In the genomic region with DNA sequence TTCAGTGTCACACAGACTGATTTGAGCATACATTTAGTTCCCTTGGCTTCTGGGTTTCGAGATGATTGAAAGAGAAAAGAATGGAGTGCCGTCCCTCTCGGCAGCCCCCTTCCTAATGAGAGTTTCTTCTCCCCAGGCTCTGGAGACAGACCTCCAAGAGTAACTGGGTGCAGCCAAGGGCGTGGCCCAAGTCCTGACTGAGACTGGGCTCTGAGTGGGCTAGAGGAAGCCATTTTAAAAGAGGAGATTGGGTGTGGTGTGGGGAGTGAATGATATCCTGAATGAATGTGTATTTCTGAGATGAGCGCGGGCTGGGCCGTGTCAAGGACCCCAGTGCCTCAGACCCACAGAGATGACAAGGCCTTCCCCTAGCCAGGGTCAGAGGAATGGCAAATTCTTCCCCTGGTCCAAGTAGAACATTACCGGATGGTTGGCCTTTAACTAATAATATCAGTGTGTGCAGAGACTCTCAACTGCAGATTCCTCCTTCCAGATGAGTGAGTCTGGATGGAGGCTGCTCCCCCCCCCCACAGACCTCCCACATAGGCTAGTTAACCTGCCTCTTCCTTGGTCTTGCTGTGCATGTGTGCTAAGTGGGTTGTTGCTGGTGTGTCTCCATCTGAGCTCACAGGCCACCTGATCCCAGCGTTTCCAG, we compare ENCODE assay signal across 13 mouse cellular contexts. TPM values are rescaled to one million over a fixed set of nuclear protein-coding genes. Genes with fewer than 3 reads are reported as not detected.
DNase-seq lines count a peak whose midpoint lies in the region; ATAC-seq and TF ChIP-seq lines count a peak whose summit lies in the region.
"Had no signal": no experiment of that assay in that cellular context is flagged by ENCODE, and none has a peak within 500 bp of the region (broad histone marks: within the 10 kb centered on the region; RNA-seq: fewer than 3 reads in every experiment).

No protein-coding gene starts in this region.

- H3K9me3 ChIP-seq in forebrain, embryonic 15.5 days = no peaks in the 10 kb centered on the region
- no peaks in the 10 kb centered on the region for H3K9me3 ChIP-seq in forebrain, embryonic 10.5 days
- H3K9me3 ChIP-seq in kidney, postnatal 0 days (replicated peaks; ENCODE audit: low read length) = no peaks in the 10 kb centered on the region
- no peaks in the 10 kb centered on the region for H3K9me3 ChIP-seq in liver, embryonic 15.5 days (replicated peaks)
- H3K9me3 ChIP-seq: embryonic facial prominence, embryonic 10.5 days had no signal

- no peak overlapping the region for H3K9ac ChIP-seq in forebrain, embryonic 15.5 days (replicated peaks)
- no peak overlapping the region for H3K9ac ChIP-seq in kidney, postnatal 0 days (ENCODE audit: low read depth, low read length)
- no peak overlapping the region for H3K9ac ChIP-seq in liver, embryonic 15.5 days
- H3K9ac ChIP-seq: hindbrain, embryonic 14.5 days had no signal

- H3K36me3 ChIP-seq in forebrain, embryonic 15.5 days = no peaks in the 10 kb centered on the region
- no peaks in the 10 kb centered on the region for H3K36me3 ChIP-seq in forebrain, embryonic 10.5 days (replicated peaks)
- H3K36me3 ChIP-seq in kidney, postnatal 0 days (ENCODE audit: insufficient read depth, low read length) = no peaks in the 10 kb centered on the region
- H3K36me3 ChIP-seq in liver, embryonic 15.5 days (replicated peaks) = no peaks in the 10 kb centered on the region
- H3K36me3 ChIP-seq: embryonic facial prominence, embryonic 10.5 days had no signal

- H3K4me1 ChIP-seq in forebrain, embryonic 15.5 days = no peaks in the 10 kb centered on the region
- H3K4me1 ChIP-seq in forebrain, embryonic 10.5 days = peaks cover 11% of the 10 kb centered on the region
- H3K4me1 ChIP-seq in cortical plate, adult 2 months (ENCODE audit: control insufficient read depth, insufficient read depth, low read length) = peaks cover 4% of the 10 kb centered on the region
- H3K4me1 ChIP-seq in kidney, postnatal 0 days (replicated peaks; ENCODE audit: insufficient read depth, low read length) = peaks cover 5% of the 10 kb centered on the region; the same call in 1 of the 2 replicates
- H3K4me1 ChIP-seq in liver, embryonic 15.5 days (replicated peaks) = peaks cover 46% of the 10 kb centered on the region

- WGBS in forebrain, embryonic 15.5 days = 75% methylated on average over 9 of the region's 9 CpGs
- 86% methylated on average over 9 of the region's 9 CpGs for WGBS in forebrain, embryonic 10.5 days
- 57% methylated on average over 9 of the region's 9 CpGs for WGBS in kidney, postnatal 0 days
- WGBS in liver, embryonic 15.5 days (ENCODE audit: insufficient replicate concordance) = 67% methylated on average over 9 of the region's 9 CpGs

- H3K4me2 ChIP-seq in forebrain, embryonic 15.5 days (replicated peaks) = no peak overlapping the region
- H3K4me2 ChIP-seq in kidney, postnatal 0 days (ENCODE audit: low read length) = no peak overlapping the region
- H3K4me2 ChIP-seq in liver, embryonic 15.5 days = peak overlapping the region; percentile 48
- H3K4me2 ChIP-seq: hindbrain, embryonic 14.5 days had no signal

- no peaks in the 10 kb centered on the region for H3K27me3 ChIP-seq in forebrain, embryonic 15.5 days
- H3K27me3 ChIP-seq in forebrain, embryonic 10.5 days (ENCODE audit: poor library complexity, severe bottlenecking) = no peaks in the 10 kb centered on the region
- H3K27me3 ChIP-seq in kidney, postnatal 0 days (ENCODE audit: insufficient read depth, low read length) = no peaks in the 10 kb centered on the region
- H3K27me3 ChIP-seq in liver, embryonic 15.5 days = peaks cover 7% of the 10 kb centered on the region; the same call in 1 of the 2 replicates

- ATAC-seq in forebrain, embryonic 15.5 days (replicated peaks) = 0 out of 2 replicates have a peak, but pooled peaks have one; percentile 20
- ATAC-seq in kidney, postnatal 0 days (replicated peaks; ENCODE audit: low FRiP score, low read depth) = peak; percentile 79
- no peak for ATAC-seq in liver, embryonic 15.5 days (ENCODE audit: insufficient read depth)

- no peak for DNase-seq in forebrain, embryonic 10.5 days (ENCODE audit: extremely low spot score, low spot score)
- DNase-seq in kidney, postnatal 0 days (ENCODE audit: low spot score) = no peak
- no peak for DNase-seq in yolk sac, embryonic 10.5 days (ENCODE audit: low spot score)
- DNase-seq in left cerebral cortex, adult 11 months (ENCODE audit: low spot score) = no peak
- DNase-seq in gastrocnemius, postnatal 10 days = no peak
- DNase-seq: adrenal gland, postnatal 36 days; cerebellum, postnatal 10 days; lung, postnatal 14 days had no signal

- TF ChIP-seq CTCF in cortical plate, adult 2 months (IDR thresholded peaks at IDR 0.05; ENCODE audit: extremely low read depth, insufficient read depth, low read length) = no peak
- TF ChIP-seq CTCF in kidney, postnatal 0 days (IDR thresholded peaks at IDR 0.05; ENCODE audit: low read depth) = no peak

- no peak overlapping the region for H3K4me3 ChIP-seq in forebrain, embryonic 15.5 days
- no peak overlapping the region for H3K4me3 ChIP-seq in forebrain, embryonic 10.5 days
- H3K4me3 ChIP-seq in cortical plate, adult 2 months (ENCODE audit: insufficient read depth, low read length) = no peak overlapping the region
- H3K4me3 ChIP-seq in kidney, postnatal 0 days (replicated peaks; ENCODE audit: low read depth, low read length) = no peak overlapping the region
- H3K4me3 ChIP-seq in liver, embryonic 15.5 days (replicated peaks) = peak overlapping the region; percentile 29
- H3K4me3 ChIP-seq: embryonic facial prominence, embryonic 10.5 days had no signal

- no peak for TF ChIP-seq POLR2A in cortical plate, adult 2 months (IDR thresholded peaks at IDR 0.05; ENCODE audit: extremely low read depth, insufficient read depth, low read length)

- H3K27ac ChIP-seq in forebrain, embryonic 15.5 days (replicated peaks) = no peak overlapping the region
- no peak overlapping the region for H3K27ac ChIP-seq in forebrain, embryonic 10.5 days
- peak overlapping the region; percentile 67 for H3K27ac ChIP-seq in cortical plate, adult 2 months (ENCODE audit: insufficient read depth, low read length)
- peak overlapping the region; percentile 42 for H3K27ac ChIP-seq in kidney, postnatal 0 days
- H3K27ac ChIP-seq in liver, embryonic 15.5 days (replicated peaks) = no peak overlapping the region
- H3K27ac ChIP-seq: embryonic facial prominence, embryonic 10.5 days; hindbrain, embryonic 14.5 days had no signal

RNA-seq across cellular contexts. Expression of a gene that starts 13.4 kb away (rescaled TPM):
- 156 and 163 TPM in 2 replicates for polyA plus RNA-seq in forebrain, embryonic 15.5 days (2015; fragmentation: Nextera tagmentation; extraction: Ambion mirVana)
- 120 and 124 TPM in 2 replicates for polyA plus RNA-seq in forebrain, embryonic 10.5 days (2016; fragmentation: Nextera tagmentation; extraction: Ambion mirVana)
- 154 and 158 TPM in 2 replicates for polyA plus RNA-seq in cortical plate, adult 2 months (2012; rRNA removed)
- 96.7 and 102 TPM in 2 replicates for polyA plus RNA-seq in kidney, postnatal 0 days (2015; fragmentation: Nextera tagmentation; extraction: Ambion mirVana)
- 11.8 and 13.1 TPM in 2 replicates for polyA plus RNA-seq in liver, embryonic 15.5 days (2015; fragmentation: Nextera tagmentation; extraction: Ambion mirVana)
- 100 to 1,000 TPM; 113 TPM for total RNA-seq in gastrocnemius, postnatal 10 days (2021)

Comparison
In these comparisons a context has a peak if more than half of its experiments do, and no peak if none do; other contexts are left out.
1. H3K27ac ChIP-seq: peak in cortical plate, adult 2 months (single experiment) and kidney, postnatal 0 days (single experiment); none in forebrain, embryonic 15.5 days (single experiment), forebrain, embryonic 10.5 days (single experiment) and liver, embryonic 15.5 days (single experiment).